Mouse (Mus musculus): ENCODE measurements at regions not wholly inside any gene's neighbourhood (a gene's known extent, or its start where the extent isn't known, plus 50 kb on each side); places are given as distances from the start of the nearest gene placed in this dataset.

DNA sequence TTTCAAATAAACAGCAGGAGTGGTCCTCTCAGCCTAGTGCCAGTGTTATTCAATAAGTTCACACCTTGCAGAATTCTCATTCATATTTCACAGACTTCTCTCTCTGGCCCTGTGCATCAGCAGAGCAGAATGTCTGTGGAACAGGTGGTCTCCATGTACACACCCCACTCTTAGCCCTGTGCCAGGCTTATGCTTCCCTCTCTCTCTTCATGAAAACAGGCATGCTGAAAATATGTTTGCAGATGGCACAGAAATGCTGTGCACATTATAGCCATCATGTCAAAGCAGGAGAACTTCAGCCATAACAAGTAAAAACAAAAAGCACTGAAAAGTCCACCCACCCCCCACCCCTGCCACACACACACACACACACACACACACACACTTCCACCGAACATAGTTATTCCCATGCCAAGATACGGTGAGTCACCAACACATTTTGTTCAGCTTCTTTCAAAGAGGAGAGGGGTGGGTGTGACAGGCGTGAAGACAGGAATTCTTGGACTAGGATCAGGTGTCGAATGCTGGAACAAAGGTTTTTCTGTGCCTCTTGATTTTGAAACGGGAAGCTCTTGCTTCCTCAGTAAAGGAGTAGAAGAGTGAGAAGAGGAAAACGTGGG, 600.6 kb downstream of the Rwdd3 start:
- no peak overlapping the region for H3ac ChIP-seq (ENCODE audit: control insufficient read depth, insufficient read length, low read depth)
- no peaks in the 10 kb centered on the region for H3K36me3 ChIP-seq (ENCODE audit: control insufficient read depth, insufficient read depth)
- no peaks in the 10 kb centered on the region for H3K79me3 ChIP-seq (ENCODE audit: low read depth)
- H3K4me3 ChIP-seq (ENCODE audit: insufficient read depth, poor library complexity, severe bottlenecking), result no peak overlapping the region
- TF ChIP-seq FOSL1 (IDR thresholded peaks at IDR 0.05; ENCODE audit: insufficient read depth, low read length, poor library complexity, severe bottlenecking), result no peak
- no peak for TF ChIP-seq MAX (IDR thresholded peaks at IDR 0.05)
- no peak for TF ChIP-seq CEBPB (IDR thresholded peaks at IDR 0.05; ENCODE audit: low read depth)
- no peak for TF ChIP-seq MYOG (IDR thresholded peaks at IDR 0.05; ENCODE audit: control insufficient read depth, extremely low read depth, insufficient read length)
- TF ChIP-seq USF1 (IDR thresholded peaks at IDR 0.05; ENCODE audit: low read depth), result no peak
- no peak for TF ChIP-seq CTCF (IDR thresholded peaks at IDR 0.05; ENCODE audit: control insufficient read depth, insufficient read depth, insufficient read length)
- TF ChIP-seq MYOD1 (IDR thresholded peaks at IDR 0.05; ENCODE audit: control insufficient read depth, insufficient read length, low read depth), result no peak
- H3K79me2 ChIP-seq (ENCODE audit: control insufficient read depth, insufficient read depth), result no peaks in the 10 kb centered on the region
- no peaks in the 10 kb centered on the region for H3K27me3 ChIP-seq (ENCODE audit: control insufficient read depth, insufficient read depth, insufficient read length)

DNA sequence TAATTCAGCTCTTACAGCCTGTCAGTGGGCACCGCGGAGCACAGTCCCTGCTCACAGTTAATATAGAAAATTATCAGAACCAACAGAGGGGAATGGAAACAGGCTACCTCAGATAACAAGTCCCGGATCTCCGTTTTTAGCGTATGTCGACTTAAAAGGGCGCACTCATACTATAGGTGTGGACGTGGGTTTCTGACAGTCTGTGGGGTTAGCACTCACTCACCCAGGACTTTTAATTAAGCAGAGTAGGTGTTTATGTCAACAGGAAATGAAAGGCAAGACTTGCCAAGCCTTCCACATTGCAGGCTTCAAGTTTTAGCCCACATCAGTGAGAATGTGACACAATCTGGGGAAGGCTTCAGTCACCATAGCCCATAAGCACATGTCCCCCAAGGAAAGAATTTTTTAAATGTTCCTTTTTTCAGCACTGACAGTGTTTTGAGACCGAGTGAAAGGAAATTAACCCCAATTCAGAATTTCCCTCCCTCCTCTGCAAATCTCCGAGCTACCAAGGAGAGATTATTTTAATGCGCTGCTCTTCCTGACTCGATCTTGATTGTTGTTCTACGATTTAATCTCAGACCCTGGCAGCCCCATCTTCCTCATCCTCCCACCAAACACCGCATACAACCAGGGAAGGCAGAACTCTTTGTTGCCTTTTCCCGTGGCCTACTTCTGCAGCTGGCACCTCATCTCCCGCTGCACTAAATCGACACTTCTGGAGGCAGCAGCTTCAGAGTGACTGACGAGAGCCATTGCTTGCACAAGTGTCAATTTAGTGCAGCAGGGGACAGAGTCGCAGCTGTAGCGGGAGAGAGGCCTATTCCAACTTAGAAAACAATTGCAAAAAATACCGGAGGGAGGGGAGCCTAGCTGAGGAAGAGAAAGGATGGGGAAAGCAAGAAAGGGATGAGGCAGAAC, 629.7 kb downstream of the Rwdd3 start:
- TF ChIP-seq MAX (IDR thresholded peaks at IDR 0.05) (no peak), CEBPB (IDR thresholded peaks at IDR 0.05; ENCODE audit: low read depth) (no peak), CTCF (IDR thresholded peaks at IDR 0.05; ENCODE audit: control insufficient read depth, insufficient read depth, insufficient read length) (no peak), FOSL1 (IDR thresholded peaks at IDR 0.05; ENCODE audit: insufficient read depth, low read length, poor library complexity, severe bottlenecking) (no peak), MYOG (IDR thresholded peaks at IDR 0.05; ENCODE audit: control insufficient read depth, extremely low read depth, insufficient read length) (no peak), USF1 (IDR thresholded peaks at IDR 0.05; ENCODE audit: low read depth) (no peak), MYOD1 (IDR thresholded peaks at IDR 0.05; ENCODE audit: control insufficient read depth, insufficient read length, low read depth) (no peak)
- Histone ChIP-seq H3ac (ENCODE audit: control insufficient read depth, insufficient read length, low read depth) (no peak overlapping the region), H3K79me3 (ENCODE audit: low read depth) (no peaks in the 10 kb centered on the region), H3K27me3 (ENCODE audit: control insufficient read depth, insufficient read depth, insufficient read length) (no peaks in the 10 kb centered on the region), H3K4me3 (ENCODE audit: insufficient read depth, poor library complexity, severe bottlenecking) (no peak overlapping the region), H3K36me3 (ENCODE audit: control insufficient read depth, insufficient read depth) (no peaks in the 10 kb centered on the region), H3K79me2 (ENCODE audit: control insufficient read depth, insufficient read depth) (no peaks in the 10 kb centered on the region)

DNA sequence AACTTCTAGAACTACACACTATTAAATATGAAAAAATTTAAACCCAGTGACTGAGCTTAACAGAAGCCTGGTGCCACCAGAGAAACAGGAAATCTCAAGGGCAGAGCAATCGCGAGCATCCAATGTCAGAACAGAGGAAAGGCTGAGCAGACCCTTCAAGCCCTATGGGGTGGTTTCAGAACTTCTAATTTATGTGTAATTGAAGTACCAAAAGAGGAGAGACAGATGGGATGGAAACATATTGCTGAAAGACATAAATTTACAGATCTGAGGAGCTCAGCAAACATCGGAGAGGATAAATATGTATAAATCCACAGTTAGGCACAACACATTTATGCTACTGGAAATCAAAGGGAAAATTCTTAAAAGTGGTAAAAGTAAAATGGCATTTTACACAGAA, 637.6 kb downstream of the Rwdd3 start:
- no peaks in the 10 kb centered on the region for H3K79me3 ChIP-seq (ENCODE audit: low read depth)
- H3K79me2 ChIP-seq (ENCODE audit: control insufficient read depth, insufficient read depth), result no peaks in the 10 kb centered on the region
- H3K36me3 ChIP-seq (ENCODE audit: control insufficient read depth, insufficient read depth), result no peaks in the 10 kb centered on the region
- TF ChIP-seq MYOG (IDR thresholded peaks at IDR 0.05; ENCODE audit: control insufficient read depth, extremely low read depth, insufficient read length), result no peak
- no peak overlapping the region for H3K4me3 ChIP-seq (ENCODE audit: insufficient read depth, poor library complexity, severe bottlenecking)
- H3K27me3 ChIP-seq (ENCODE audit: control insufficient read depth, insufficient read depth, insufficient read length), result no peaks in the 10 kb centered on the region
- no peak overlapping the region for H3ac ChIP-seq (ENCODE audit: control insufficient read depth, insufficient read length, low read depth)

DNA sequence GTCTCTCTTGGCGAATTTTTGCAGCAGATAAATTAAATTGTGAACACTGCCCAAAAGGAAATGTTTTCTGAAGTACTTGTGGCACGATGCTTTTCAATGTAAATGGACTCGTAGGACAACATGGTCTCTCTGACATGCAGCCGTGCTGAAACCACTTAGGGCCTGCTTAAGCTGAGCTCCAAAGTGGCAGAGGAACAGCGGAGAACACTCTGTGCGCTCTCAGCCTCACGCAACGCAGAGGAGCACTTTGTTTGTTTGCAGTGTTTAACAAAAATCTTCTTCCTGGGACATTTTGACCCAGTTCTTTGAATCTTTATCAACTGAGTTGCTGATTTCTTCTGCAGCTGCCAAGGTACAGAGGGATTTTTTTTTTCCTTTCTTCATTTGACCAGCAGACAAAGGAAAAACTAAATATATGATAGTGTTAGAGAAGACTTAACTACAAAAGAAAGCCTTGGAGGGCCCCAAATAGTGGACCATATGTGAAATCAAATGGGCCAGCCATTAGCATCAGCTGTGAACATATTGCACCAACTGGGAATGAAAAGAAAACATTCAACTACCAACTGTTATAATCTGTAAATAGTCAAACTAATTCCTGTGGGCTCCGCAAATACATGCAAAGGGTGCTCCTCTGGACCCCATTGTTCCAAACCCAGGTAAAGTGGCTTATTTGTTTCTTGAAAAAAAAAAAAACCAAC, 639.5 kb downstream of the Rwdd3 start:
- no peaks in the 10 kb centered on the region for H3K27me3 ChIP-seq (ENCODE audit: control insufficient read depth, insufficient read depth, insufficient read length)
- H3K79me3 ChIP-seq (ENCODE audit: low read depth), result no peaks in the 10 kb centered on the region
- no peak overlapping the region for H3K4me3 ChIP-seq (ENCODE audit: insufficient read depth, poor library complexity, severe bottlenecking)
- H3K79me2 ChIP-seq (ENCODE audit: control insufficient read depth, insufficient read depth), result no peaks in the 10 kb centered on the region
- H3ac ChIP-seq (ENCODE audit: control insufficient read depth, insufficient read length, low read depth), result no peak overlapping the region
- TF ChIP-seq CEBPB (IDR thresholded peaks at IDR 0.05; ENCODE audit: low read depth), result no peak
- TF ChIP-seq USF1 (IDR thresholded peaks at IDR 0.05; ENCODE audit: low read depth), result no peak
- TF ChIP-seq MAX (IDR thresholded peaks at IDR 0.05), result no peak
- no peak for TF ChIP-seq CTCF (IDR thresholded peaks at IDR 0.05; ENCODE audit: control insufficient read depth, insufficient read depth, insufficient read length)
- no peaks in the 10 kb centered on the region for H3K36me3 ChIP-seq (ENCODE audit: control insufficient read depth, insufficient read depth)

DNA sequence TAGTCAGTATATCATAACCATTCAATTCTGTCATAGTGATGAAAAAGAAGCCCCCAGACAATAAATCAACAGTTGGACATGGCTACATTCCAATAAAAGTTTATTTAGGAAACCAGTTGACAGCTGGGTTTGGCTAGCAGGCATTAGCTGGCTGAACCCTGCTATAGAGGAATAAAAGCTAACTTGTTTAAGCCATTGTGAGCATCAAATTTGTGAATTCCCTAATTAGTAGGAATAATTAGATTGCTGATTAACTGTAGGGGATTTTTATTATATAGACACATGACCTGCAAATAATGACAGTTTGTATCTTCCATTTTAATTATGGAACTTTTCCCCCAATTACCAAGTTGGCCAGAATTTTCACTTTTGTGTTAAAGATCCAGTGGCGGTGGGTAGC, 659.8 kb downstream of the Rwdd3 start:
- H3K27me3 ChIP-seq (ENCODE audit: control insufficient read depth, insufficient read depth, insufficient read length), result no peaks in the 10 kb centered on the region
- no peak for TF ChIP-seq CTCF (IDR thresholded peaks at IDR 0.05; ENCODE audit: control insufficient read depth, insufficient read depth, insufficient read length)
- no peak for TF ChIP-seq MAX (IDR thresholded peaks at IDR 0.05)
- no peak for TF ChIP-seq CEBPB (IDR thresholded peaks at IDR 0.05; ENCODE audit: low read depth)
- no peaks in the 10 kb centered on the region for H3K36me3 ChIP-seq (ENCODE audit: control insufficient read depth, insufficient read depth)
- H3K79me3 ChIP-seq (ENCODE audit: low read depth), result no peaks in the 10 kb centered on the region
- no peaks in the 10 kb centered on the region for H3K79me2 ChIP-seq (ENCODE audit: control insufficient read depth, insufficient read depth)
- no peak overlapping the region for H3K4me3 ChIP-seq (ENCODE audit: insufficient read depth, poor library complexity, severe bottlenecking)
- no peak overlapping the region for H3ac ChIP-seq (ENCODE audit: control insufficient read depth, insufficient read length, low read depth)

DNA sequence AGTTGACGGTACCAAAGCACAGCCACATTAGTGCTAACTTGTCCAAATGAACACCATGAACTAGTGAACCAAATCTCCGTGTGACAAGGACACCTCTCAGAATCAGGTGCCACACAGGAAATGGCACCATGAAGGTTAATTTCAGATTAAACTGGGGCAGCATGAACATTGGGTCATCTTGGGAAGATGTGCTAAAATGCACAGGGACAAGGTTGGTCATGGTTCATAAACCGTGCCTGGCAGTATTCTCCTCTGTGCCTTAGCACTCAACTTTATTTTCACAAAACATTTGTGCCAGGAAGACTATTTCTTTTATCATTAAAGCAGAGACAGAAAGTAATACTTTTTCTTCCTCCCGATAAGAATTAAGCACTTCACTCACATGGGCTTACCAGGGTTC, 672.6 kb downstream of the Rwdd3 start:
- Histone ChIP-seq H3K79me2 (ENCODE audit: control insufficient read depth, insufficient read depth) (no peaks in the 10 kb centered on the region), H3ac (ENCODE audit: control insufficient read depth, insufficient read length, low read depth) (no peak overlapping the region), H3K4me3 (ENCODE audit: insufficient read depth, poor library complexity, severe bottlenecking) (no peak overlapping the region), H3K79me3 (ENCODE audit: low read depth) (no peaks in the 10 kb centered on the region), H3K36me3 (ENCODE audit: control insufficient read depth, insufficient read depth) (no peaks in the 10 kb centered on the region), H3K27me3 (ENCODE audit: control insufficient read depth, insufficient read depth, insufficient read length) (no peaks in the 10 kb centered on the region)
- TF ChIP-seq MYOD1 (IDR thresholded peaks at IDR 0.05; ENCODE audit: control insufficient read depth, insufficient read length, low read depth), result no peak
- TF ChIP-seq MYOG (IDR thresholded peaks at IDR 0.05; ENCODE audit: control insufficient read depth, extremely low read depth, insufficient read length), result no peak
- no peak for TF ChIP-seq FOSL1 (IDR thresholded peaks at IDR 0.05; ENCODE audit: insufficient read depth, low read length, poor library complexity, severe bottlenecking)
- no peak for TF ChIP-seq USF1 (IDR thresholded peaks at IDR 0.05; ENCODE audit: low read depth)

Data from C2C12 (cell line).